Mouse (Mus musculus): ENCODE data around the gene Cpne7. TPM values are rescaled to one million over a fixed set of nuclear protein-coding genes. Genes with fewer than 3 reads are reported as not detected.
A peak's percentile ranks its signal among the peaks of the same experiment; 100 is the strongest.

Gene Cpne7
- polyA plus RNA-seq, 1 experiment from 2014 or later, result 0.46 TPM

DNA sequence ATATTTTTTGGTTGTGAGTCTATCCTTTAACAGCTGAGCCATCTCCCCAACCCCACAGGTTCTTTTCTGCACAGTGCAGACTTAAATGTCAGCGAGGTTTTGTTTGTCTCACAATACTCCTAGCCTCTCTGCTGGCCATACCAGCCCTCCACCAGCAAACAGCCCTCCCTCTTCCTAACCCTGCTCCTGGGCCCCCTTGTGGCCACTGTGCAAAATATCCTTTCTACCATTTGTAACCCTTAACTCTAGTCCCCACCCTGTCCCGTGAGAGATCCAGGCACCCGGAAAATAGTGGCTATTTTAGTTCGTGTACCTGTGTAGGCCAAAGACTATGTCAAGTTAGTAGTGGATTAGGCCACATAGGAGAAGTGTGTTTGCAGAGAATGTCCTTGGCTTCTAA is 6.5 kb upstream of the Cpne7 start:
- H3K27me3 ChIP-seq (replicated peaks; ENCODE audit: control insufficient read depth, insufficient read depth, low read length), result peaks cover 2% of the 10 kb centered on the region; the same call in 1 of the 2 replicates
- peak; percentile 82 for TF ChIP-seq CTCF (IDR thresholded peaks at IDR 0.05; ENCODE audit: low read depth)
- WGBS, result 10% methylated on average over 4 of the region's 4 CpGs
- no peak overlapping the region for H3K9ac ChIP-seq (ENCODE audit: low read depth, low read length)
- H3K36me3 ChIP-seq (ENCODE audit: control insufficient read depth, insufficient read depth), result no peaks in the 10 kb centered on the region
- H3K4me2 ChIP-seq (replicated peaks; ENCODE audit: low read depth), result no peak overlapping the region
- H3K9me3 ChIP-seq (ENCODE audit: control insufficient read depth), result no peaks in the 10 kb centered on the region
- peak; percentile 62 for ATAC-seq
- H3K4me1 ChIP-seq (replicated peaks; ENCODE audit: control insufficient read depth, insufficient read depth, low read length), result peaks cover 4% of the 10 kb centered on the region; the same call in 1 of the 2 replicates
- no peak overlapping the region for H3K4me3 ChIP-seq (ENCODE audit: low read depth, low read length)
- no peak overlapping the region for H3K27ac ChIP-seq (ENCODE audit: low read depth, low read length)

DNA sequence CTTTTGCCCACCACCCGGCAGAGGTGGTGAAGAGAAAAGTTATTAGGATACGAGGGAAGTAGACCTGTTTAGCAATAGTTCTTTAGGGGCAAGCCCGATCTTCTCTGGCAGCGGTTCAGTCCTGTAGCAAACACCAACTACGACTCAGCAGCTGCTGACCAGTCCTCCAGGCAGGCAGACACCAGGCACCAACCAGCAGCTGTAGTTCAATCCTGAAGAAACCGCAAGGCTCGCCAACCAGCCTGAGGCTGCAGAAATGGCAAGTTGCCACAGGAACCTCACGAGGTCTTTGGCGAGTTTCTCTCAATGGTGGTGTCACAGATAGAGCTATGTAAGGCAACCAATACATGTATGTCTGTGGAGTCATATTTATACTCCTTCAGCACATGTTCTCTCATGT is 4.3 kb upstream of the Cpne7 start:
- Histone ChIP-seq H3K27ac (ENCODE audit: low read depth, low read length) (no peak overlapping the region), H3K36me3 (ENCODE audit: control insufficient read depth, insufficient read depth) (no peaks in the 10 kb centered on the region), H3K27me3 (replicated peaks; ENCODE audit: control insufficient read depth, insufficient read depth, low read length) (peaks cover 24% of the 10 kb centered on the region), H3K9ac (ENCODE audit: low read depth, low read length) (no peak overlapping the region), H3K4me3 (ENCODE audit: low read depth, low read length) (no peak overlapping the region), H3K9me3 (ENCODE audit: control insufficient read depth) (no peaks in the 10 kb centered on the region), H3K4me1 (replicated peaks; ENCODE audit: control insufficient read depth, insufficient read depth, low read length) (peaks cover 4% of the 10 kb centered on the region; the same call in 1 of the 2 replicates), H3K4me2 (replicated peaks; ENCODE audit: low read depth) (no peak overlapping the region)
- TF ChIP-seq CTCF (IDR thresholded peaks at IDR 0.05; ENCODE audit: low read depth), result no peak
- ATAC-seq, result no peak
- 75% methylated on average over 9 of the region's 9 CpGs for WGBS

DNA sequence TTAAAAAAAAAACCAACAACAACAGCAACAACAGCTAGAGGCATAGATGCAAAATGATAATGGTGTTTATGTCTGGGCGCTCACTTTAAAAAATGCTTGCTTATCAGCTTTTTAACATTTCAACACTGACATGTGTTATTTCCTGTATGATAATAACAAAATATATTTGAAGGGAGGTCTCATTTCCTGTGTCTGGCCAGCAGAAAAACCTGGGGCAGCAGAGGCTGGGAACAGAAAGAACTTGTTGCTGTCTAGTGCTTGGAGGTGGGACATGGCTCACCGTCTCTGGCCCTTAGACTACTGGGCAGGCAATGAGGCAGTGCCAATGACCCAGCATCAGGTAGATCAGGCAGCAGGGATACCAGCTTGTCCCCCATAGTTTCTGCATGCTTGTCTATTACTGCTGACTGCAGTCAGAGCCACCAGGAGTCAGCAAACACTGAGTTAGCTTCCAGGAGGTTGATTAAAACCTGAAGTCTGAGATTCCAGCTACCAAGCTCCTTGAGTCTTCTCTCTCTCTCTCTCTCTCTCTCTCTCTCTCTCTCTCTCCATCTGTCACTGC is 3.2 kb upstream of the Cpne7 start:
- H3K4me3 ChIP-seq (ENCODE audit: low read depth, low read length), result no peak overlapping the region
- WGBS, result 49% methylated on average over 2 of the region's 2 CpGs
- H3K9ac ChIP-seq (ENCODE audit: low read depth, low read length), result no peak overlapping the region
- H3K27me3 ChIP-seq (replicated peaks; ENCODE audit: control insufficient read depth, insufficient read depth, low read length), result peaks cover 35% of the 10 kb centered on the region
- peak; percentile 53 for TF ChIP-seq CTCF (IDR thresholded peaks at IDR 0.05; ENCODE audit: low read depth)
- no peak for ATAC-seq
- no peaks in the 10 kb centered on the region for H3K9me3 ChIP-seq (ENCODE audit: control insufficient read depth)
- no peak overlapping the region for H3K27ac ChIP-seq (ENCODE audit: low read depth, low read length)
- no peaks in the 10 kb centered on the region for H3K36me3 ChIP-seq (ENCODE audit: control insufficient read depth, insufficient read depth)
- no peak overlapping the region for H3K4me2 ChIP-seq (replicated peaks; ENCODE audit: low read depth)
- H3K4me1 ChIP-seq (replicated peaks; ENCODE audit: control insufficient read depth, insufficient read depth, low read length), result peaks cover 4% of the 10 kb centered on the region; the same call in 1 of the 2 replicates

DNA sequence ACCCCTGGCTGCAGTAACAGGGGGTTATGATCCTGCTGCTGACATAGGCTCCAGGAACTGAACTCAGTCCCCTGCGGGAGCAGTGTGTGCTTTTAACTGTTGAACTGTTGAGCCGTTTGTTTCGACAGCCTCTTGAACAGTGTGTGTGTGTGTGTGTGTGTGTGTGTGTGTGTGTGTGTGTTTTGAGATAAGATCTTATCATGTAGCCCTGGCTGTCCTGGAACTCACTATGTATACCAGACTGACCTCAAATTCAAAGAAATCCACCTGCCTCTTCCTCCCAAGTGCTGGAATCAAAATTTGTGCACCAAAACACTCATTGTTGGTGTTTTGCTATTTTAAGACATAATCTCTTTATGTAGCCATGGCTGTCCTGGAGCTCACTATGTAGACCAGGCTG is 2.5 kb upstream of the Cpne7 start:
- Histone ChIP-seq H3K9me3 (ENCODE audit: control insufficient read depth) (no peaks in the 10 kb centered on the region), H3K36me3 (ENCODE audit: control insufficient read depth, insufficient read depth) (no peaks in the 10 kb centered on the region), H3K4me1 (replicated peaks; ENCODE audit: control insufficient read depth, insufficient read depth, low read length) (peaks cover 4% of the 10 kb centered on the region; the same call in 1 of the 2 replicates), H3K27ac (ENCODE audit: low read depth, low read length) (no peak overlapping the region), H3K4me3 (ENCODE audit: low read depth, low read length) (no peak overlapping the region), H3K27me3 (replicated peaks; ENCODE audit: control insufficient read depth, insufficient read depth, low read length) (peaks cover 40% of the 10 kb centered on the region), H3K9ac (ENCODE audit: low read depth, low read length) (no peak overlapping the region), H3K4me2 (replicated peaks; ENCODE audit: low read depth) (no peak overlapping the region)
- 31% methylated on average over 3 of the region's 3 CpGs for WGBS
- ATAC-seq, result no peak
- no peak for TF ChIP-seq CTCF (IDR thresholded peaks at IDR 0.05; ENCODE audit: low read depth)

DNA sequence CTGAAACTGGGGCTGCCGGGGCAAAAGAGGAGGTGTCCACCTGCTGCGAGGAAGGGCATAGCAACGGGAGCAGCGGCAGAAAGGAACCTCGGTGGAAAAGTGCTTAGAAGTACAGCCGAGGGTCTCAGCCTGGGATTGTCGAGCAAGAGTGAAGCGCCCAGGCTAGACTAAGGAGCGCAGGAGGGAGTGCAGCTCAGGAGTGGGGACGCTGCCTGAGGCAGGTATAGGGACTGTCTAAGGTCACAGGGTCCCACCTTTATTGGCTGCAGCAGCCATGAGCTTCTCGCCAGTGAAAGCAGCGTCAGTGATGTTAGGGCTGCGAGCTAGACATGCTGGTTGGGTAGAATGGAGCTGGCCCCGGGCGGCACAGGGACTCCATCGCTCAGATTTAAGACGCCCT is 570 bp downstream of the Cpne7 start:
- ATAC-seq, result no peak
- WGBS, result 4% methylated on average over 17 of the region's 17 CpGs
- peaks cover 45% of the 10 kb centered on the region for H3K27me3 ChIP-seq (replicated peaks; ENCODE audit: control insufficient read depth, insufficient read depth, low read length)
- H3K9ac ChIP-seq (ENCODE audit: low read depth, low read length), result no peak overlapping the region
- no peak for TF ChIP-seq CTCF (IDR thresholded peaks at IDR 0.05; ENCODE audit: low read depth)
- H3K9me3 ChIP-seq (ENCODE audit: control insufficient read depth), result no peaks in the 10 kb centered on the region
- peak overlapping the region; percentile 84 for H3K4me2 ChIP-seq (replicated peaks; ENCODE audit: low read depth)
- peak overlapping the region; percentile 40 for H3K4me3 ChIP-seq (ENCODE audit: low read depth, low read length)
- H3K36me3 ChIP-seq (ENCODE audit: control insufficient read depth, insufficient read depth), result no peaks in the 10 kb centered on the region
- no peak overlapping the region for H3K27ac ChIP-seq (ENCODE audit: low read depth, low read length)
- H3K4me1 ChIP-seq (replicated peaks; ENCODE audit: control insufficient read depth, insufficient read depth, low read length), result no peaks in the 10 kb centered on the region

DNA sequence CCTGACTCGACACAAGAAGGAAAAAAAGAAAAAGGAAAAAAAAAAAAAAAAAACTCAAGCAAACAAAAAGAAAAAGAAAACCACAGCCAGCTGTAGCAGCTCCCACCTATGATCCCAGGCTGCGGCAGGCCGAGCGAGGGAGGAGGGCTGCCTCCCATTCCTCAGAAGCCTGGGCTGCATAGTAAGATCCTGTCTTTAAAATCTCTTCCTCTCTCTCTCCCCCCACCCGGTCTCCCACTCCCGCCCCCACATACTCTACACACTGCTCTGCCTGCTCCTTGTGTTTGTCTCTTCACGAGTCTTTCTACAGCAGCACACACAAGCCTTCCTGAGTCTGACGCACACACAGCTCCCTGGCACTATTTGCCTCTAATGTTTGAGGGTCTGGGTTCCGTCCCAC is 4.9 kb downstream of the Cpne7 start:
- 57% methylated on average over 9 of the region's 9 CpGs for WGBS
- TF ChIP-seq CTCF (IDR thresholded peaks at IDR 0.05; ENCODE audit: low read depth), result no peak
- Histone ChIP-seq H3K4me3 (ENCODE audit: low read depth, low read length) (no peak overlapping the region), H3K9me3 (ENCODE audit: control insufficient read depth) (no peaks in the 10 kb centered on the region), H3K9ac (ENCODE audit: low read depth, low read length) (no peak overlapping the region), H3K36me3 (ENCODE audit: control insufficient read depth, insufficient read depth) (no peaks in the 10 kb centered on the region), H3K4me1 (replicated peaks; ENCODE audit: control insufficient read depth, insufficient read depth, low read length) (no peaks in the 10 kb centered on the region), H3K27ac (ENCODE audit: low read depth, low read length) (no peak overlapping the region), H3K4me2 (replicated peaks; ENCODE audit: low read depth) (no peak overlapping the region), H3K27me3 (replicated peaks; ENCODE audit: control insufficient read depth, insufficient read depth, low read length) (peaks cover 42% of the 10 kb centered on the region)
- no peak for ATAC-seq
